Mouse (Mus musculus): ENCODE measurements at regions not wholly inside any gene's neighbourhood (a gene's known extent, or its start where the extent isn't known, plus 50 kb on each side); places are given as distances from the start of the nearest gene placed in this dataset.

- Histone ChIP-seq H3K9me3 (replicated peaks) (no peaks in the 10 kb centered on the region), H3K27me3 (no peaks in the 10 kb centered on the region), H3K4me1 (replicated peaks) (no peaks in the 10 kb centered on the region), H3K9ac (no peak overlapping the region), H3K4me3 (replicated peaks) (no peak overlapping the region), H3K4me2 (no peak overlapping the region), H3K27ac (no peak overlapping the region), H3K36me3 (no peaks in the 10 kb centered on the region)
- ATAC-seq (ENCODE audit: low read depth), result no peak
- no peak for DNase-seq
- WGBS (ENCODE audit: insufficient replicate concordance), result 51% methylated on average over 4 of the region's 4 CpGs
Observed at GRCm38 (mm10) chr17:51683318-51683717, 149.8 kb downstream of the Satb1 start.

GRCm38 (mm10) chr17:51682368-51682767 lies 150.7 kb downstream of the Satb1 start:
- H3K36me3 ChIP-seq, result no peaks in the 10 kb centered on the region
- 61% methylated on average over 3 of the region's 3 CpGs for WGBS (ENCODE audit: insufficient replicate concordance)

GRCm38 (mm10) chr17:51677451-51677850 lies 155.6 kb downstream of the Satb1 start:
- no peak overlapping the region for H3K4me2 ChIP-seq
- no peak for DNase-seq
- no peaks in the 10 kb centered on the region for H3K4me1 ChIP-seq (replicated peaks)
- no peak overlapping the region for H3K9ac ChIP-seq
- H3K4me3 ChIP-seq (replicated peaks), result no peak overlapping the region
- no peak overlapping the region for H3K27ac ChIP-seq
- WGBS (ENCODE audit: insufficient replicate concordance), result 76% methylated on average over 8 of the region's 8 CpGs
- no peak for ATAC-seq (ENCODE audit: low read depth)
- H3K36me3 ChIP-seq, result no peaks in the 10 kb centered on the region
- H3K9me3 ChIP-seq (replicated peaks), result no peaks in the 10 kb centered on the region
- no peaks in the 10 kb centered on the region for H3K27me3 ChIP-seq

More at GRCm38 (mm10) chr17:51682368-51682767, 150.7 kb downstream of the Satb1 start:
- Histone ChIP-seq H3K9me3 (replicated peaks) (no peaks in the 10 kb centered on the region), H3K4me1 (replicated peaks) (no peaks in the 10 kb centered on the region), H3K9ac (no peak overlapping the region), H3K4me2 (no peak overlapping the region), H3K27me3 (no peaks in the 10 kb centered on the region), H3K27ac (no peak overlapping the region), H3K4me3 (replicated peaks) (no peak overlapping the region)
- DNase-seq (no peak), ATAC-seq (ENCODE audit: low read depth) (no peak)

- WGBS (ENCODE audit: insufficient replicate concordance), result 45% methylated on average over 4 of the region's 4 CpGs
- Histone ChIP-seq H3K36me3 (no peaks in the 10 kb centered on the region), H3K4me3 (replicated peaks) (no peak overlapping the region), H3K9ac (no peak overlapping the region), H3K4me1 (replicated peaks) (no peaks in the 10 kb centered on the region), H3K27ac (no peak overlapping the region), H3K4me2 (no peak overlapping the region), H3K9me3 (replicated peaks) (no peaks in the 10 kb centered on the region), H3K27me3 (no peaks in the 10 kb centered on the region)
- DNase-seq (no peak), ATAC-seq (ENCODE audit: low read depth) (no peak)
Observed at GRCm38 (mm10) chr17:51658408-51658807, 174.7 kb downstream of the Satb1 start.

GRCm38 (mm10) chr17:51653881-51654280 lies 179.2 kb downstream of the Satb1 start:
- Histone ChIP-seq H3K27ac (no peak overlapping the region), H3K9me3 (replicated peaks) (no peaks in the 10 kb centered on the region), H3K27me3 (no peaks in the 10 kb centered on the region), H3K4me1 (replicated peaks) (no peaks in the 10 kb centered on the region), H3K4me2 (no peak overlapping the region), H3K36me3 (no peaks in the 10 kb centered on the region), H3K4me3 (replicated peaks) (no peak overlapping the region), H3K9ac (no peak overlapping the region)
- ATAC-seq (ENCODE audit: low read depth) (no peak), DNase-seq (no peak)
- 51% methylated on average over 3 of the region's 3 CpGs for WGBS (ENCODE audit: insufficient replicate concordance)

- DNase-seq (no peak), ATAC-seq (ENCODE audit: low read depth) (no peak)
- Histone ChIP-seq H3K9me3 (replicated peaks) (no peaks in the 10 kb centered on the region), H3K4me2 (no peak overlapping the region), H3K4me1 (replicated peaks) (no peaks in the 10 kb centered on the region), H3K27ac (no peak overlapping the region), H3K9ac (no peak overlapping the region), H3K27me3 (no peaks in the 10 kb centered on the region), H3K4me3 (replicated peaks) (no peak overlapping the region), H3K36me3 (no peaks in the 10 kb centered on the region)
- 39% methylated on average over 2 of the region's 2 CpGs for WGBS (ENCODE audit: insufficient replicate concordance)
Observed at GRCm38 (mm10) chr17:51651880-51652279, 181.2 kb downstream of the Satb1 start.

- no peaks in the 10 kb centered on the region for H3K27me3 ChIP-seq
- 62% methylated on average over 12 of the region's 12 CpGs for WGBS (ENCODE audit: insufficient replicate concordance)
- no peak for ATAC-seq (ENCODE audit: low read depth)
- H3K9me3 ChIP-seq (replicated peaks), result no peaks in the 10 kb centered on the region
- no peak overlapping the region for H3K4me2 ChIP-seq
- no peak overlapping the region for H3K4me3 ChIP-seq (replicated peaks)
- H3K9ac ChIP-seq, result no peak overlapping the region
- no peaks in the 10 kb centered on the region for H3K36me3 ChIP-seq
- no peak for DNase-seq
- no peaks in the 10 kb centered on the region for H3K4me1 ChIP-seq (replicated peaks)
- no peak overlapping the region for H3K27ac ChIP-seq
Observed at GRCm38 (mm10) chr17:51649213-51649815, 183.8 kb downstream of the Satb1 start.

GRCm38 (mm10) chr17:51646416-51646815 lies 186.7 kb downstream of the Satb1 start:
- Histone ChIP-seq H3K27me3 (no peaks in the 10 kb centered on the region), H3K4me1 (replicated peaks) (no peaks in the 10 kb centered on the region), H3K4me2 (no peak overlapping the region), H3K36me3 (no peaks in the 10 kb centered on the region), H3K9me3 (replicated peaks) (no peaks in the 10 kb centered on the region), H3K27ac (no peak overlapping the region), H3K9ac (no peak overlapping the region), H3K4me3 (replicated peaks) (no peak overlapping the region)
- WGBS (ENCODE audit: insufficient replicate concordance), result 27% methylated on average over 2 of the region's 2 CpGs
- no peak for DNase-seq
- ATAC-seq (ENCODE audit: low read depth), result no peak

- Histone ChIP-seq H3K9me3 (replicated peaks) (no peaks in the 10 kb centered on the region), H3K36me3 (no peaks in the 10 kb centered on the region), H3K4me3 (replicated peaks) (no peak overlapping the region), H3K4me2 (no peak overlapping the region), H3K9ac (no peak overlapping the region), H3K27me3 (no peaks in the 10 kb centered on the region), H3K4me1 (replicated peaks) (no peaks in the 10 kb centered on the region), H3K27ac (no peak overlapping the region)
- 59% methylated on average over 1 of the region's 1 CpGs for WGBS (ENCODE audit: insufficient replicate concordance)
- ATAC-seq (ENCODE audit: low read depth) (no peak), DNase-seq (no peak)
Observed at GRCm38 (mm10) chr17:51645866-51646265, 187.2 kb downstream of the Satb1 start.

GRCm38 (mm10) chr17:51642682-51643081 lies 190.4 kb downstream of the Satb1 start:
- no peak overlapping the region for H3K9ac ChIP-seq
- DNase-seq (no peak), ATAC-seq (ENCODE audit: low read depth) (no peak)
- no peaks in the 10 kb centered on the region for H3K9me3 ChIP-seq (replicated peaks)
- 58% methylated on average over 2 of the region's 2 CpGs for WGBS (ENCODE audit: insufficient replicate concordance)
- no peaks in the 10 kb centered on the region for H3K36me3 ChIP-seq
- no peak overlapping the region for H3K27ac ChIP-seq
- H3K4me3 ChIP-seq (replicated peaks), result no peak overlapping the region
- no peaks in the 10 kb centered on the region for H3K27me3 ChIP-seq
- H3K4me2 ChIP-seq, result no peak overlapping the region
- no peaks in the 10 kb centered on the region for H3K4me1 ChIP-seq (replicated peaks)

- Histone ChIP-seq H3K9me3 (replicated peaks) (no peaks in the 10 kb centered on the region), H3K4me2 (no peak overlapping the region), H3K36me3 (no peaks in the 10 kb centered on the region), H3K27me3 (no peaks in the 10 kb centered on the region), H3K9ac (no peak overlapping the region), H3K27ac (no peak overlapping the region), H3K4me1 (replicated peaks) (no peaks in the 10 kb centered on the region), H3K4me3 (replicated peaks) (no peak overlapping the region)
- no peak for DNase-seq
- WGBS (ENCODE audit: insufficient replicate concordance), result 65% methylated on average over 4 of the region's 4 CpGs
- ATAC-seq (ENCODE audit: low read depth), result no peak
Observed at GRCm38 (mm10) chr17:51635913-51636312, 197.2 kb downstream of the Satb1 start.

GRCm38 (mm10) chr17:51631574-51631973 lies 201.5 kb downstream of the Satb1 start:
- H3K9me3 ChIP-seq (replicated peaks), result no peaks in the 10 kb centered on the region
- no peaks in the 10 kb centered on the region for H3K4me1 ChIP-seq (replicated peaks)
- no peaks in the 10 kb centered on the region for H3K27me3 ChIP-seq
- no peak overlapping the region for H3K4me2 ChIP-seq
- no peak overlapping the region for H3K9ac ChIP-seq
- ATAC-seq (ENCODE audit: low read depth) (no peak), DNase-seq (no peak)
- no peaks in the 10 kb centered on the region for H3K36me3 ChIP-seq
- H3K4me3 ChIP-seq (replicated peaks), result no peak overlapping the region
- 44% methylated on average over 2 of the region's 2 CpGs for WGBS (ENCODE audit: insufficient replicate concordance)
- no peak overlapping the region for H3K27ac ChIP-seq

Measured in liver, embryonic 13.5 days (tissue).